Mouse (Mus musculus) small intestine, adult 2 months (tissue): ENCODE measurements around the gene Trappc11. TPM values are rescaled to one million over a fixed set of nuclear protein-coding genes. Genes with fewer than 3 reads are reported as not detected.

Source experiments
- H3K27ac ChIP-seq: fragments of 200-500 bp; 2 replicates; pipeline ENCODE4 v1.5.1; 2012; ENCODE audit warnings: low read depth, low read length, control low read depth, inconsistent platforms; ENCODE audit not compliant: insufficient read depth
- H3K27me3 ChIP-seq: fragments of 200-500 bp; 2 replicates; pipeline ENCODE4 v1.6.1; 2012; ENCODE audit warnings: mild to moderate bottlenecking, moderate library complexity, low read length, inconsistent platforms; ENCODE audit not compliant: control insufficient read depth, insufficient read depth
- H3K36me3 ChIP-seq: fragments of 200-500 bp; 2 replicates; pipeline ENCODE4 v1.6.1; 2012; ENCODE audit warnings: mild to moderate bottlenecking, low read length, control low read depth, inconsistent platforms; ENCODE audit not compliant: control insufficient read depth, insufficient read depth
- H3K4me1 ChIP-seq: fragments of 200-500 bp; 2 replicates; pipeline ENCODE4 v1.6.1; 2012; ENCODE audit warnings: low read length, inconsistent platforms, mixed read lengths; ENCODE audit not compliant: control insufficient read depth, insufficient read depth, insufficient read length
- H3K4me3 ChIP-seq: fragments of 200-500 bp; 2 replicates; pipeline ENCODE4 v1.5.1; 2012; ENCODE audit warnings: low read depth, mild to moderate bottlenecking, control low read depth, inconsistent platforms, low read length, moderate library complexity
- CTCF ChIP-seq: fragments of 200-500 bp; IDR thresholded peaks from 2 replicates; pipeline ENCODE4 v1.5.1; 2012; ENCODE audit warnings: low read depth, mild to moderate bottlenecking, control low read depth, inconsistent platforms, low read length, moderate library complexity, mixed read lengths; ENCODE audit not compliant: insufficient replicate concordance, insufficient read length; ENCODE audit errors: extremely low read depth
- POLR2A ChIP-seq: fragments of 200-500 bp; IDR thresholded peaks from 2 replicates; pipeline ENCODE4 v1.6.1; 2012; ENCODE audit warnings: low read depth, mild to moderate bottlenecking, control low read depth, inconsistent platforms, low read length, moderate library complexity
- WGBS: fragments of 180-500 bp; shearing (Covaris S2); methylation state at CpG from one replicate; pipeline ENCODE4 v1.1.7; 2018; 5-methylcytosine and 5-hydroxymethylcytosine counted together
- polyA plus RNA-seq: library from polyadenylated mRNA; depleted of rRNA; stranded (reverse); fragments of >200 nt; gene quantifications from 2 replicates; pipeline ENCODE4 v1.2.3, GENCODE M21; 2012; rRNA removed

Gene Trappc11
- polyA plus RNA-seq = 6.0 and 12.4 TPM in 2 replicates

GRCm38 (mm10) chr8:47533344-47534125, at the start of gene Trappc11, which contains the start of gene Rwdd4a:
TSS of gene Trappc11 (minus strand) at chr8:47533470.
TSS of gene Rwdd4a (plus strand) at chr8:47533664.
- Histone ChIP-seq H3K27me3 (no peaks in the 10 kb centered on the region), H3K36me3 (peaks cover 18% of the 10 kb centered on the region), H3K4me3 (peak within 1 kb of the TSS; percentile 85), H3K27ac (peak within 1 kb of the TSS; percentile 45), H3K4me1 (peaks cover 3% of the 10 kb centered on the region; the same call in 1 of the 2 replicates)
- under 1% methylated on average over 65 of the region's 65 CpGs for WGBS
- TF ChIP-seq CTCF = no peak
- no peak; the same call in 1 of the 2 replicates for TF ChIP-seq POLR2A

GRCm38 (mm10) chr8:47581454-47581853, 48.2 kb upstream of the Trappc11 start:
- TF ChIP-seq CTCF (no peak), POLR2A (no peak)
- Histone ChIP-seq H3K4me1 (no peaks in the 10 kb centered on the region), H3K27me3 (no peaks in the 10 kb centered on the region), H3K36me3 (no peaks in the 10 kb centered on the region), H3K4me3 (no peak overlapping the region), H3K27ac (no peak overlapping the region)
- 72% methylated on average over 7 of the region's 7 CpGs for WGBS

- Histone ChIP-seq H3K4me3 (no peak overlapping the region), H3K27me3 (no peaks in the 10 kb centered on the region), H3K4me1 (no peaks in the 10 kb centered on the region), H3K27ac (no peak overlapping the region), H3K36me3 (no peaks in the 10 kb centered on the region)
- WGBS = 81% methylated on average over 7 of the region's 7 CpGs
- no peak for TF ChIP-seq CTCF
- no peak for TF ChIP-seq POLR2A
Measured at GRCm38 (mm10) chr8:47573482-47573881, 40.2 kb upstream of the Trappc11 start.

GRCm38 (mm10) chr8:47570161-47570560, 36.9 kb upstream of the Trappc11 start:
- 80% methylated on average over 6 of the region's 6 CpGs for WGBS

GRCm38 (mm10) chr8:47568098-47568497, 34.8 kb upstream of the Trappc11 start:
- Histone ChIP-seq H3K27me3 (no peaks in the 10 kb centered on the region), H3K36me3 (no peaks in the 10 kb centered on the region), H3K4me3 (no peak overlapping the region), H3K4me1 (no peaks in the 10 kb centered on the region), H3K27ac (no peak overlapping the region)
- no peak for TF ChIP-seq POLR2A
- TF ChIP-seq CTCF = no peak
- 70% methylated on average over 5 of the region's 5 CpGs for WGBS

More at GRCm38 (mm10) chr8:47570161-47570560, 36.9 kb upstream of the Trappc11 start:
- TF ChIP-seq POLR2A = no peak
- no peak for TF ChIP-seq CTCF
- H3K27me3 ChIP-seq = no peaks in the 10 kb centered on the region
- H3K36me3 ChIP-seq = no peaks in the 10 kb centered on the region
- H3K27ac ChIP-seq = no peak overlapping the region
- no peaks in the 10 kb centered on the region for H3K4me1 ChIP-seq
- H3K4me3 ChIP-seq = no peak overlapping the region

GRCm38 (mm10) chr8:47566551-47566950, 33.3 kb upstream of the Trappc11 start:
- TF ChIP-seq POLR2A (no peak), CTCF (no peak)
- no peak overlapping the region for H3K27ac ChIP-seq
- H3K4me3 ChIP-seq = no peak overlapping the region
- no peaks in the 10 kb centered on the region for H3K4me1 ChIP-seq
- no peaks in the 10 kb centered on the region for H3K27me3 ChIP-seq
- WGBS = 94% methylated on average over 6 of the region's 6 CpGs
- H3K36me3 ChIP-seq = no peaks in the 10 kb centered on the region

- H3K4me3 ChIP-seq = no peak overlapping the region
- no peaks in the 10 kb centered on the region for H3K4me1 ChIP-seq
- WGBS = 86% methylated on average over 7 of the region's 7 CpGs
- no peak for TF ChIP-seq CTCF
- TF ChIP-seq POLR2A = no peak
- H3K27ac ChIP-seq = no peak overlapping the region
- no peaks in the 10 kb centered on the region for H3K27me3 ChIP-seq
- H3K36me3 ChIP-seq = no peaks in the 10 kb centered on the region
Measured at GRCm38 (mm10) chr8:47560801-47561200, 27.5 kb upstream of the Trappc11 start.
